ENCODE assay signal across 16 mouse cellular contexts in genomic region chr1:153766298-153766697, GRCm38 (mm10). TPM values are rescaled to one million over a fixed set of nuclear protein-coding genes. Genes with fewer than 3 reads are reported as not detected.
DNase-seq lines count a peak whose midpoint lies in the region.
"Had no signal": no experiment of that assay in that cellular context is flagged by ENCODE, and none has a peak within 500 bp of the region (broad histone marks: within the 10 kb centered on the region; RNA-seq: fewer than 3 reads in every experiment).

No protein-coding gene starts in this region.

- DNase-seq in adrenal gland, postnatal 14 days, result peak; percentile 19
- DNase-seq in adrenal gland, adult 8-10 months, result no peak
- DNase-seq in lung, postnatal 36 days, result peak; percentile 35
- no peak for DNase-seq in lung, adult 18-20 months
- DNase-seq in R1 (ENCODE audit: low read depth, low spot score), result peak; percentile 94
- DNase-seq in right cerebral cortex, postnatal 36 days (ENCODE audit: low spot score in 2 of 2), result no peak
- DNase-seq in urinary bladder, adult 18-20 months (ENCODE audit: low spot score in 2 of 2), result no peak
- DNase-seq: adrenal gland, postnatal 25 days; cerebellum, adult 18-20 months; cerebellum, postnatal 14 days; gastrocnemius, postnatal 25 days; heart, adult 11 months; kidney, adult 18-20 months; kidney, postnatal 36 days; right cerebral cortex, adult 18-20 months had no signal

RNA-seq across cellular contexts. Expression of gene Rnasel, which starts 17.1 kb away (rescaled TPM):
- 10.0 and 13.1 TPM in 2 replicates for total RNA-seq in adrenal gland, postnatal 14 days (2021)
- 10 to 100 TPM in 3 of 4 experiments, 1 to 10 TPM in 1; 9.7 to 25.3 (median 16.9) TPM for total RNA-seq in adrenal gland, adult 8-10 months (2022)

RNA-seq across cellular contexts. Expression of gene Rgs16, which starts 26.1 kb away (rescaled TPM):
- 2.9 TPM in 2 replicates for total RNA-seq in adrenal gland, postnatal 14 days (2021)
- total RNA-seq in adrenal gland, adult 8-10 months (2022), result 10 to 100 TPM in 1 of 4 experiments, 1 to 10 TPM in 3; 2.5 to 18.0 (median 4.7) TPM
- total RNA-seq: neutrophil, adult 5-6 weeks had no signal

Comparison
In these comparisons a context has a peak if more than half of its experiments do, and no peak if none do; other contexts are left out.
1. DNase-seq: peak in adrenal gland, postnatal 14 days (single experiment), lung, postnatal 36 days (single experiment) and R1 (single experiment); none in adrenal gland, adult 8-10 months (single experiment), lung, adult 18-20 months (0 of 2), right cerebral cortex, postnatal 36 days (0 of 2) and urinary bladder, adult 18-20 months (0 of 2).